Mouse (Mus musculus): ENCODE measurements around the gene Nagk. TPM values are rescaled to one million over a fixed set of nuclear protein-coding genes. Genes with fewer than 3 reads are reported as not detected.
A peak's percentile ranks its signal among the peaks of the same experiment; 100 is the strongest.
"Not testable (repeated sequence)": the region's sequence is repeated elsewhere in the genome, so short reads cannot be mapped to it uniquely, and the experiment has no call there.

Nagk gene
- total RNA-seq, 2 experiments from 2014 or later, result 51.6 to 52.6 TPM

GRCm38 (mm10) chr6:83802033-83802432, 7.3 kb downstream of the Nagk start:
- DNase-seq (ENCODE audit: low spot score in 2 of 2), result peak in 1 of 2 experiments; percentile 29

GRCm38 (mm10) chr6:83802846-83803245, 8.1 kb downstream of the Nagk start:
- no peak for DNase-seq (ENCODE audit: low spot score in 2 of 2)

- no peak for DNase-seq (ENCODE audit: low spot score in 2 of 2)
Observed at GRCm38 (mm10) chr6:83815801-83816200, 21.0 kb downstream of the Nagk start.

GRCm38 (mm10) chr6:83818996-83819395, 24.2 kb downstream of the Nagk start:
- DNase-seq (ENCODE audit: low spot score in 2 of 2), result no peak

DNA sequence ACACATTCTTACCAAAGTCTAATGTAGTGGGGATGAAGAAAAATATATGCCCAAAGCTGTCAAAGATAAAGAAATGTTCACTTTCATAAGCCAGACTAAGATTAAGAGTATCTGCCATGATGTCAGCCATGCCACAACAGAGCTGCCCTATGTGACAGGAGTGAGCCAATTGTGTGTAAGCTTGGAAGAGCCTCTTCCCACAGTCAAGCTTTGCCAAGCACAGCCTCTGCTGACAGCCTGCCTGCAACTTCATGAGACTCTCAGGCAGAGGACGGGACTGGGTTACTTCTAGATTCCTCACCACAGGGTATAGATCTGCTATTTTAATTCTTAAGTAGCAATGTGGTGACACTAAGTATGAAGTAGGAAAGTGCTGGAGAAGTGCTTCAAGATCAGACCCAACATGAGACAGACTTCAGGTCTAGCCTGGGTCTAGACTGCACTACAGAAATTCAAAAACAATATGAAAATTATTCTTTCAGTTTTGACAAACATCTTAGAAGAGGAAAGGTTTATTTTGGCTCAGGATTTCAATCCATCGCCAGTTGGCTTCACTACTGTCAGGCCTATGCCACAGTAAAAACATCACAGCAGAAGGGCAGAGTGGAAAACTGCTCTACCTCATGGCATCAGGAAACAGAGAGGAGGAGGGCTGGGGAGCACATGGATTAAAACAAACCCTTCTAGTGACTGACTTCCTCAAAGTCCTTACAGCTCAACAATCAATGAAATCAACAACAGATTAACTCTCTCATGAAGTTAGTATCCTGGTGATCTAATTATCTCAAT, 26.1 kb downstream of the Nagk start:
- DNase-seq (ENCODE audit: low spot score in 2 of 2), result no peak

DNA sequence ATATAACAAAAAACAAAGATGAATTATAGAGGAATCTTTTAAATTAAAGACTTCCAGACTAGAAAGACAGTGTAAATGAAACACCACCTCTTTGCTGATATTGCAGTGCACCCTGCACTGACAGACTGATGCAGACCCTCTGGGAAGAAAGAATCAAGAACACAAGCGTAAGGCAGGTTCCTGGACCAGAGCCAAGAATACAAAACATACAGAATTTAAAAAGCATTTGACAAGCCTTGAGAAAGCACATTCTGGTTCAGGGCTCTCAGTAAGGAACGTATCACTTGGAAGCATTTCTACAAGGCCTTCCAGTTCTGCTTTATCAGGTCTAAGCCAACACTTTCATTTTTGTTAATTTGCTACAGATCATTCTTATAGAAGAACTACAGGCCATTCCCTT, 27.1 kb downstream of the Nagk start:
- no peak for DNase-seq (ENCODE audit: low spot score in 2 of 2)

DNA sequence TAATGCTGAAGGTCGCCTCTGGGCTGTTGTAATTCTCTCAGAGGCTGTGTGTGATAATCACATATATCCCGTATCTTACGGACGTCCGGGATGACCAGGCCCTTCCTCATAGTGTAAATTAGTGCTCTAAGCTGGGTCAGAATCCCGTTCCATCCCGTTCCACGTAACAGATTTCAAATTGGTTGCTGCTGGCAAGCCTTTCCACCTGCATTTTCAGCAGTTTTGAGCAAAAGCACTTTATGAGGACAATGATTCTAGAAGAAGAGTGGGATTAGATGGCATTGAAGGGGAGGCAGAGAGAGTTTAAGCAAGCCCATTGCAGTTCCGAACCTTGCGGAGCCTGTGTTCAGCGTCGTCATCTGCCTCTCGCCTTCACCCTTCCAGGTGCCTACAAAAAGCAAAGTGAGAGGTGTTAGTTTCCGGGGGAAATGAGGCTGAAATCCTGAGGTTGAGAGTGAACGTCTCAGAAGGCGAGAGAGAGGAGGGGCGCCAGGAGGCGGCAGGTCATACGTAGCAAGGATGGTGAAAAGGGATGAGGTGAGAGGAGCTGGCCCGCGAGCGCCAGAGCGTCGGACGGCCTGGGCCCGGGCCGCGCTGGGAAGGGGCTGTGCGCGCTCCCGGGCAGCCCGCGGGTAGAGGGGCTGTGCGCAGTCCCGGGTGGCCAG, 36.3 kb downstream of the Nagk start:
- peak in 1 of 2 experiments; percentile 24 for DNase-seq (ENCODE audit: low spot score in 2 of 2)

- DNase-seq (ENCODE audit: low spot score in 2 of 2), result peak; percentile 96 to 99
Observed at GRCm38 (mm10) chr6:83831606-83832123, 36.9 kb downstream of the Nagk start, which contains the start of gene Paip2b. Gene Paip2b (minus strand): TSS chr6:83831741.

DNA sequence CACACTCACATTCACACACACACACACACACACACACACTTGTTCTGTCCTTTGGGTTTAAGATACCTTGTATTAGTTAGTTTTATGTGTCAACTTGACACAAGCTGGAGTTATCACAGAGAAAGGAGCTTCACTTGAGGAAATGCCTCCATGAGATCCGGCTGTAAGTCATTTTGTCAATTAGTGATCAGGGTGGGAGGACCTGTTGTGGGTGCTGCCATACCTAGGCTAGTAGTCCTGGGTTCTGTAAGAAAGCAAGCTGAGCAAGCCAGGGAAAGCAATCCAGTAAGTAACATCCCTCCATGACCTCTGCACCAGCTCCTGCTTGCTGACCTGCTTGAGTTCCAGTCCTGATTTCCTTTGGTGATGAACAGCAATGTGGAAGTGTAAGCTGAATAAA, 37.6 kb downstream of the Nagk start:
- not testable (repeated sequence) for DNase-seq (ENCODE audit: low spot score in 2 of 2)

GRCm38 (mm10) chr6:83836826-83837225, 42.0 kb downstream of the Nagk start:
- no peak for DNase-seq (ENCODE audit: low spot score in 2 of 2)

DNA sequence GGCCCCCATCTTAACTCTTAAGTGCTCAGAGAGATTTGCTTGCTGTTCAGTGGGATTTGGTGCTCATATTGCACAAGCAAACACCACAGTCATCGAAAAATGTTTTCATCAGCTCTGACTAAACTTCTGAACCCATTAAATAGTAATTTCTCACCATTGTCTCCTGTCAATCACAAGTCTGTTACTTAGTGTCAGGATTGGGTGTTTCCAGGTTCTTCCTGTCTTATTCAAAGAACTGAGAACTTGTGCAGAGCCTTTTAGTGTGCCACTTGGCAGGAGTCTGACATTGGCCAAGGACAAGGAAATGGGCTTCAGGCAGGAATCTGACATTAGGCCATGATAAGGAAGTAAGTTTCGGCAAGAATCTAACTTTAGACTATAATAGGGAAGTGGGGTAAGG, 43.3 kb downstream of the Nagk start:
- no peak for DNase-seq (ENCODE audit: low spot score in 2 of 2)

DNA sequence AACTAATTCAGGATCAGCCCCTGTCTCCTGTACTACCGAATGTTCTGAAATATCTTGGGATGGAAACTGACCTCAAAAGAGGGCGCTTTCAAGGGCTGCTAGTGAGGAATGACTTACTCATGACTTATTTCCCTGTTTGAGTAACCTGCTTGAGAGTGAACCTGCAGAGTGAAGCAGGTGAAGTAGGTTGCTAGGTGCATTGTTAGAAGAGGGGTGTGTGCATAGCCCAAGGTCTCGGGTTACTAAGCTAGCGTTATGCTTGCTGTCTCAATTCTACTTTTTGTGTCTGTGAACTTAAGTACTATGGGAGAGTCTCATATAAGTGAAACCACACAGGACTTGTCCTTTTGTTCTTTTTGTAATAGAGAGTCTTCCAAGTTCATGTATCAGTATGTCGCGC, 45.3 kb downstream of the Nagk start:
- no peak for DNase-seq (ENCODE audit: low spot score in 2 of 2)

DNA sequence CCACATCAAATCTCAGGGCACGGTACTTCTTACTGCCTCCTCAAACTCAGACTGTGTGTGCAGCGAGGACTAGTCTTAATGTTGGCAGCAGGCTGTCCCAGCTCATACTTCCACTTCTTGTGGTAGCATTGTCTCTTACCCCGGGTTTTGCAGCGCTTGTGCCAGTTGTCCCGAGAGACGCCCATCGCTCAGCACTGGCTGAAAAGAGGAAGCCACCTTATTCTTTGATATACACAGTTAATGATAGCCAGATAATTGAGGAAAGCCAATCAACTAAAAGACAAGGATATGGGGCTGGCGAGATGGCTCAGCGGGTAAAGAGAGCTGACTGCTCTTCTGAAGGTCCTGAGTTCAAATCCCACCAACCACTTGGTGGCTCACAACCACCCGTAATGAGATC, 50.1 kb downstream of the Nagk start:
- DNase-seq (ENCODE audit: low spot score in 2 of 2), result no peak

GRCm38 (mm10) chr6:83846141-83846540, 51.4 kb downstream of the Nagk start:
- DNase-seq (ENCODE audit: low spot score in 2 of 2), result no peak

DNA sequence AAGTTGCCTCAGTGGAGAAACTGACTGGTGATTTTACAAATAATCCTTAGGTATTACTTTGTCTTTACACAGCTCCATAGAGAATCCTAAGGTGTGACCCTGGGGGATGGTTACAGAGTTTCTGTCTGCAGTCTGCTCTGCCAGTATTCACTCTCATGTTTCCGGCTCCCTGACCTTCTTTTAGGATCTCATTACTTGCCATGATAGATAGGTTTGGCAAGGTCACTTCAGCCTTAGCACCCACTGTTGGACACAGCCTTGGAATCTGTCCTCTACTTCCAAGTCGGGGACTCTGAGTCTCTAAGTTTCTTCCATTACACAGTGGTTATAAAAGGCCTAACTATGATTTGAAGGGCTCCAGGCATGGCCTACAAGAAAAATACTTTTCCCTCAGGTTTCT, 54.7 kb downstream of the Nagk start:
- DNase-seq (ENCODE audit: low spot score in 2 of 2), result no peak

Other genes starting within 250 kb of the Nagk start
- 10 to 100 TPM; 31.7 to 36.2 TPM for gene Stambp, start 222.3 kb upstream of the Nagk start, total RNA-seq (2021)
- gene Clec4f, start 138.8 kb upstream of the Nagk start, total RNA-seq (2021), result not detected
- gene Cd207, start 117.1 kb upstream of the Nagk start, total RNA-seq (2021), result not detected
- gene Vax2, start 83.7 kb upstream of the Nagk start, total RNA-seq (2021), result not detected
- gene Atp6v1b1, start 52.0 kb upstream of the Nagk start, total RNA-seq (2021), result under 1 TPM in 1 of 2 experiments, not detected in 1; 0.45 TPM
- gene Ankrd53, start 32.3 kb upstream of the Nagk start, total RNA-seq (2021), result not detected
- 10 to 100 TPM; 51.6 to 52.2 TPM for gene Tex261, start 19.2 kb upstream of the Nagk start, total RNA-seq (2021)
- 10 to 100 TPM; 47.3 to 47.9 TPM for gene Paip2b, start 36.8 kb downstream of the Nagk start, total RNA-seq (2021)
- 100 to 1,000 TPM; 121 to 131 TPM for gene Zfp638, start 72.1 kb downstream of the Nagk start, total RNA-seq (2021)
- gene Dysf, start 213.6 kb downstream of the Nagk start, total RNA-seq (2021), result 1 to 10 TPM; 3.1 to 3.9 TPM